Mouse (Mus musculus): Measurements from ENCODE around the gene Gtf2h2. TPM values are rescaled to one million over a fixed set of nuclear protein-coding genes. Genes with fewer than 3 reads are reported as not detected.

The Gtf2h2 gene
- polyA plus RNA-seq, 1 experiment from 2014 or later = 75.9 TPM

Other genes with a start within 250 kb of the Gtf2h2 start
- 0.07 and 0.14 TPM in 2 replicates for gene Naip5, start 246.3 kb downstream of the Gtf2h2 start, polyA plus RNA-seq (2015; fragmentation: Nextera tagmentation; extraction: Ambion mirVana)
- gene Naip6, start 174.9 kb downstream of the Gtf2h2 start, polyA plus RNA-seq (2015; fragmentation: Nextera tagmentation; extraction: Ambion mirVana) = 0.04 TPM in 1 of 2 replicates, not detected in the other
- not detected in 2 replicates for gene Naip1, start 39.7 kb downstream of the Gtf2h2 start, polyA plus RNA-seq (2015; fragmentation: Nextera tagmentation; extraction: Ambion mirVana)
- gene Ocln, start 60.1 kb upstream of the Gtf2h2 start, polyA plus RNA-seq (2015; fragmentation: Nextera tagmentation; extraction: Ambion mirVana) = 3.6 and 4.3 TPM in 2 replicates
- gene Marveld2, start 124.4 kb upstream of the Gtf2h2 start, polyA plus RNA-seq (2015; fragmentation: Nextera tagmentation; extraction: Ambion mirVana) = 1.5 and 2.3 TPM in 2 replicates
- gene Ak6, start 158.4 kb upstream of the Gtf2h2 start, polyA plus RNA-seq (2015; fragmentation: Nextera tagmentation; extraction: Ambion mirVana) = 339 and 353 TPM in 2 replicates
- 20.9 and 21.2 TPM in 2 replicates for gene Rad17, start 158.5 kb upstream of the Gtf2h2 start, polyA plus RNA-seq (2015; fragmentation: Nextera tagmentation; extraction: Ambion mirVana)
- gene Taf9, start 159.0 kb upstream of the Gtf2h2 start, polyA plus RNA-seq (2015; fragmentation: Nextera tagmentation; extraction: Ambion mirVana) = 21.6 and 24.0 TPM in 2 replicates
- 1.5 and 2.1 TPM in 2 replicates for gene Ccdc125, start 177.1 kb upstream of the Gtf2h2 start, polyA plus RNA-seq (2015; fragmentation: Nextera tagmentation; extraction: Ambion mirVana)
- gene Cdk7, start 238.4 kb upstream of the Gtf2h2 start, polyA plus RNA-seq (2015; fragmentation: Nextera tagmentation; extraction: Ambion mirVana) = 54.1 and 58.0 TPM in 2 replicates